Comparison of ENCODE assay signal across 8 mouse cellular contexts in the genomic region with DNA sequence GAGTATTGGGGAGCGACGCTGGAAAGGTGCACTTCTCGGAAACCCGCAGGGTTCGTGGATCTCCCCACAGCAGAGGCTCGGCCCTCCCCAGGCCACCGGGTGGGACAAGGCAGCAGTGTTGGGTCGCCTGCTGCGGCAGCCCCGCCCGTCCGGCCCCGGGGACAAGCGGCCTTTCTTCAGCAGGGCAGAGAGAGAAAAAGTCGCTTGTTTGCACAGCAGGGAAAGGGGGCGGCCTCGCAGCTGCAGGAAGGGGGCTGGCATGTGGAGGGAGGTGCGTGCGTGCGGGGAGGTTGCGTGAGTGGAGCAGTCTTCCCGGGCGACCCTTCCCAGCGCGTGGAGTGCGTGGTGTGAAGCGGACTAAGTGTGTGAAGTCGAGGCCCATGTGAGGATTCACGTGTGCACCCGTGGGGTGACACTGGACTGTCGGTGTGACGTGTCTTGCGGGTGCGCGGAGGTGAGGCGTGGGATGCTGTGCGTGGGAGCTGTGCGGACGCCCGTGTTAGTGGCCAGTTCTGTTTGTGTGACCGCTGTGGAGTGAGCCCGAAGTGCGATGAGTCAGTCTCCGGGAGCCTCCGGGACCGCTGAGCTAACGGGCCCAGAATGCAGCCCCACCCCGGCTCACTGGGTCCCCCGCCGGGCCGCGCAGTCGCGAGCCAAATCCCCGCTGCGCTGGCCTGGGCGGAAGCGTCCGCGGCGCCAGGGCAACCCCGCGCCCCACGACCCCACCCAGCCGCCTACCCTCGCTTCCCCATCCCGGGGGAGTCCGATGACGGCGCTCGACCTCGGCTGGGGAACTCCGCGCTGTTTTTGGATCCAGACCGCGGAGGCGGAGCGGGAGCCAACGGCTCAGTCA. TPM values are rescaled to one million over a fixed set of nuclear protein-coding genes. Genes with fewer than 3 reads are reported as not detected.
DNase-seq lines count a peak whose midpoint lies in the region; ATAC-seq and TF ChIP-seq lines count a peak whose summit lies in the region.

No protein-coding gene starts in this region.

- ATAC-seq in hindbrain, embryonic 16.5 days = peak; percentile 66
- peak; percentile 44 for ATAC-seq in midbrain, embryonic 16.5 days

- H3K4me3 ChIP-seq in thymus, adult 2 months (ENCODE audit: control insufficient read depth, insufficient read depth, low read length) = peak overlapping the region; percentile 29
- H3K4me3 ChIP-seq in cerebellum, adult 2 months (replicated peaks; ENCODE audit: insufficient read depth, low read depth, low read length) = peak overlapping the region; percentile 47
- peak overlapping the region; percentile 69 for H3K4me3 ChIP-seq in hindbrain, embryonic 16.5 days (ENCODE audit: low read length)
- peak overlapping the region; percentile 64 for H3K4me3 ChIP-seq in liver, adult 2 months (ENCODE audit: insufficient read depth, low read depth, low read length)
- H3K4me3 ChIP-seq in midbrain, embryonic 16.5 days (ENCODE audit: low read depth, low read length) = peak overlapping the region; percentile 56

- TF ChIP-seq CTCF in thymus, adult 2 months (IDR thresholded peaks at IDR 0.05; ENCODE audit: borderline replicate concordance, control insufficient read depth, extremely low read depth, insufficient read depth, low read length, poor library complexity) = no peak
- TF ChIP-seq CTCF in cerebellum, adult 2 months (IDR thresholded peaks at IDR 0.05; ENCODE audit: borderline replicate concordance, insufficient read depth, low read depth, low read length) = no peak
- TF ChIP-seq CTCF in liver, adult 2 months (IDR thresholded peaks at IDR 0.05; ENCODE audit: low read depth, low read length) = no peak

- H3K4me2 ChIP-seq in hindbrain, embryonic 16.5 days (ENCODE audit: low read length) = peak overlapping the region; percentile 100
- peak overlapping the region; percentile 100 for H3K4me2 ChIP-seq in midbrain, embryonic 16.5 days (ENCODE audit: low read length)

- H3K9me3 ChIP-seq in hindbrain, embryonic 16.5 days (ENCODE audit: control insufficient read depth, low read length) = no peaks in the 10 kb centered on the region
- H3K9me3 ChIP-seq in midbrain, embryonic 16.5 days (replicated peaks; ENCODE audit: control insufficient read depth, low read length, poor library complexity, severe bottlenecking) = no peaks in the 10 kb centered on the region

- DNase-seq in thymus, adult 2 months = peak; percentile 24
- no peak for DNase-seq in thymus, postnatal 10 days (ENCODE audit: low spot score in 2 of 2)
- peak; percentile 61 to 62 for DNase-seq in cerebellum, adult 2 months
- DNase-seq in gastrocnemius, postnatal 10 days = peak; percentile 72
- DNase-seq in liver, adult 2 months (ENCODE audit: extremely low read depth, low read depth, low spot score) = no peak
- DNase-seq in thymus, postnatal 36 days = peak; percentile 31 to 37

- TF ChIP-seq POLR2A in thymus, adult 2 months (IDR thresholded peaks at IDR 0.05; ENCODE audit: control insufficient read depth, extremely low read depth, insufficient read depth, low read length, poor library complexity) = no peak
- TF ChIP-seq POLR2A in cerebellum, adult 2 months (IDR thresholded peaks at IDR 0.05; ENCODE audit: borderline replicate concordance, insufficient read depth, low read length) = no peak
- TF ChIP-seq POLR2A in liver, adult 2 months (IDR thresholded peaks at IDR 0.05; ENCODE audit: extremely low read depth, insufficient read depth, low read length) = no peak

- peaks cover 18% of the 10 kb centered on the region for H3K4me1 ChIP-seq in thymus, adult 2 months (replicated peaks; ENCODE audit: control insufficient read depth, insufficient read depth, low read length)
- H3K4me1 ChIP-seq in cerebellum, adult 2 months (ENCODE audit: control insufficient read depth, insufficient read depth, low read length) = peaks cover 6% of the 10 kb centered on the region; the same call in 1 of the 2 replicates
- H3K4me1 ChIP-seq in hindbrain, embryonic 16.5 days (ENCODE audit: control insufficient read depth, insufficient read depth, low read depth, low read length) = peaks cover 15% of the 10 kb centered on the region
- H3K4me1 ChIP-seq in liver, adult 2 months (ENCODE audit: control insufficient read depth, insufficient read depth, low read length) = peaks cover 3% of the 10 kb centered on the region; the same call in 1 of the 2 replicates
- H3K4me1 ChIP-seq in midbrain, embryonic 16.5 days (ENCODE audit: control insufficient read depth, insufficient read depth, low read length) = peaks cover 12% of the 10 kb centered on the region

- H3K27me3 ChIP-seq in thymus, adult 2 months (ENCODE audit: control insufficient read depth, insufficient read depth, low read length) = peaks cover 5% of the 10 kb centered on the region; the same call in 1 of the 2 replicates
- no peaks in the 10 kb centered on the region for H3K27me3 ChIP-seq in cerebellum, adult 2 months (ENCODE audit: control insufficient read depth, insufficient read depth, low read length)
- H3K27me3 ChIP-seq in hindbrain, embryonic 16.5 days (replicated peaks; ENCODE audit: control insufficient read depth, insufficient read depth, low read length) = peaks cover 8% of the 10 kb centered on the region; the same call in 1 of the 2 replicates
- H3K27me3 ChIP-seq in liver, adult 2 months (ENCODE audit: control insufficient read depth, insufficient read depth, low read length) = peaks cover 8% of the 10 kb centered on the region; the same call in 1 of the 2 replicates
- H3K27me3 ChIP-seq in midbrain, embryonic 16.5 days (ENCODE audit: control insufficient read depth, insufficient read depth, low read depth, low read length) = peaks cover 7% of the 10 kb centered on the region

- H3K27ac ChIP-seq in thymus, adult 2 months (ENCODE audit: control insufficient read depth, insufficient read depth, low read length) = no peak overlapping the region
- H3K27ac ChIP-seq in cerebellum, adult 2 months (ENCODE audit: insufficient read depth, low read length) = peak overlapping the region; percentile 8; the same call in 1 of the 2 replicates
- peak overlapping the region; percentile 71 for H3K27ac ChIP-seq in hindbrain, embryonic 16.5 days (ENCODE audit: low read depth, low read length)
- H3K27ac ChIP-seq in liver, adult 2 months (replicated peaks; ENCODE audit: insufficient read depth, low read depth, low read length) = peak overlapping the region; percentile 38
- peak overlapping the region; percentile 36; the same call in 1 of the 2 replicates for H3K27ac ChIP-seq in midbrain, embryonic 16.5 days (ENCODE audit: low read length)

- peak overlapping the region; percentile 80 for H3K9ac ChIP-seq in hindbrain, embryonic 16.5 days (ENCODE audit: low read depth, low read length)
- H3K9ac ChIP-seq in liver, adult 2 months (ENCODE audit: low read depth, low read length) = peak overlapping the region; percentile 77
- H3K9ac ChIP-seq in midbrain, embryonic 16.5 days (ENCODE audit: low read depth, low read length) = peak overlapping the region; percentile 80

- H3K36me3 ChIP-seq in thymus, adult 2 months (ENCODE audit: control insufficient read depth, insufficient read depth, low read length) = no peaks in the 10 kb centered on the region
- H3K36me3 ChIP-seq in hindbrain, embryonic 16.5 days (ENCODE audit: control insufficient read depth, insufficient read depth, low read length) = no peaks in the 10 kb centered on the region
- H3K36me3 ChIP-seq in liver, adult 2 months (ENCODE audit: control insufficient read depth, insufficient read depth, low read length) = no peaks in the 10 kb centered on the region
- no peaks in the 10 kb centered on the region for H3K36me3 ChIP-seq in midbrain, embryonic 16.5 days (ENCODE audit: control insufficient read depth, insufficient read depth, low read length)

- 5% methylated on average over 79 of the region's 79 CpGs for WGBS in thymus, adult 2 months
- WGBS in cerebellum, adult 2 months = 4% methylated on average over 78 of the region's 79 CpGs
- under 1% methylated on average over 73 of the region's 79 CpGs for WGBS in hindbrain, embryonic 16.5 days
- WGBS in liver, adult 2 months = 8% methylated on average over 79 of the region's 79 CpGs
- WGBS in midbrain, embryonic 16.5 days = under 1% methylated on average over 73 of the region's 79 CpGs

- H3K79me2 ChIP-seq in liver, adult 2 months (ENCODE audit: control insufficient read depth, insufficient read depth, low read length) = no peaks in the 10 kb centered on the region

RNA-seq across cellular contexts. Expression of gene Phldb1, which starts 1.1 kb away (rescaled TPM):
- 16.5 and 27.3 TPM in 2 replicates for polyA plus RNA-seq in thymus, adult 2 months (2012; rRNA removed)
- 193 and 194 TPM in 2 replicates for polyA plus RNA-seq in cerebellum, adult 2 months (2012; rRNA removed)
- 10 to 100 TPM; 49.8 to 82.4 TPM for total RNA-seq in gastrocnemius, postnatal 10 days (2021)
- polyA plus RNA-seq in hindbrain, embryonic 16.5 days (2015; fragmentation: Nextera tagmentation; extraction: Ambion mirVana) = 37.4 and 44.2 TPM in 2 replicates
- 2.2 and 4.6 TPM in 2 replicates for total RNA-seq in liver, adult 2 months (2014; rRNA removed)
- 2.6 and 5.9 TPM in 2 replicates for polyA plus RNA-seq in liver, adult 2 months (2012; rRNA removed)
- polyA plus RNA-seq in midbrain, embryonic 16.5 days (2015; fragmentation: Nextera tagmentation; extraction: Ambion mirVana) = 48.1 and 51.7 TPM in 2 replicates

RNA-seq across cellular contexts. Expression of gene Arcn1, which starts 33.7 kb away (rescaled TPM):
- 42.0 and 43.1 TPM in 2 replicates for polyA plus RNA-seq in thymus, adult 2 months (2012; rRNA removed)
- polyA plus RNA-seq in cerebellum, adult 2 months (2012; rRNA removed) = 61.6 and 61.8 TPM in 2 replicates
- 10 to 100 TPM; 85.6 to 97.8 TPM for total RNA-seq in gastrocnemius, postnatal 10 days (2021)
- polyA plus RNA-seq in hindbrain, embryonic 16.5 days (2015; fragmentation: Nextera tagmentation; extraction: Ambion mirVana) = 130 and 145 TPM in 2 replicates
- total RNA-seq in liver, adult 2 months (2014; rRNA removed) = 94.1 and 98.6 TPM in 2 replicates
- polyA plus RNA-seq in liver, adult 2 months (2012; rRNA removed) = 32.0 and 33.1 TPM in 2 replicates
- polyA plus RNA-seq in midbrain, embryonic 16.5 days (2015; fragmentation: Nextera tagmentation; extraction: Ambion mirVana) = 140 and 146 TPM in 2 replicates

RNA-seq across cellular contexts. Expression of gene Ift46, which starts 33.8 kb away (rescaled TPM):
- 35.1 and 42.2 TPM in 2 replicates for polyA plus RNA-seq in thymus, adult 2 months (2012; rRNA removed)
- 106 and 110 TPM in 2 replicates for polyA plus RNA-seq in cerebellum, adult 2 months (2012; rRNA removed)
- total RNA-seq in gastrocnemius, postnatal 10 days (2021) = 10 to 100 TPM; 45.2 to 53.1 TPM
- polyA plus RNA-seq in hindbrain, embryonic 16.5 days (2015; fragmentation: Nextera tagmentation; extraction: Ambion mirVana) = 152 and 160 TPM in 2 replicates
- 27.5 and 33.2 TPM in 2 replicates for total RNA-seq in liver, adult 2 months (2014; rRNA removed)
- polyA plus RNA-seq in liver, adult 2 months (2012; rRNA removed) = 24.3 and 33.5 TPM in 2 replicates
- 188 and 193 TPM in 2 replicates for polyA plus RNA-seq in midbrain, embryonic 16.5 days (2015; fragmentation: Nextera tagmentation; extraction: Ambion mirVana)

Comparison
In these comparisons a context has a peak if more than half of its experiments do, and no peak if none do; other contexts are left out.
1. DNase-seq: peak in thymus, adult 2 months (single experiment), cerebellum, adult 2 months (2 of 2), gastrocnemius, postnatal 10 days (single experiment) and thymus, postnatal 36 days (2 of 2); none in thymus, postnatal 10 days (0 of 2) and liver, adult 2 months (single experiment).
2. Peak in every context shown above with its lines, with median percentiles within 50 percentile points of each other: H3K4me3 ChIP-seq and H3K9ac ChIP-seq.